Mouse (Mus musculus): ENCODE measurements around the gene Cmpk1.
A peak's percentile ranks its signal among the peaks of the same experiment; 100 is the strongest.
"Not testable (repeated sequence)": the region's sequence is repeated elsewhere in the genome, so short reads cannot be mapped to it uniquely, and the experiment has no call there.

The Cmpk1 gene

GRCm38 (mm10) chr4:114986591-114987432, at the start of gene Cmpk1:
Gene Cmpk1, minus strand, starts transcription at chr4:114987241.
- DNase-seq (ENCODE audit: low spot score in 2 of 2): peak; percentile 86 to 93

- no peak for DNase-seq (ENCODE audit: low spot score in 2 of 2)
These were observed 48.0 kb upstream of the Cmpk1 start for GRCm38 (mm10) chr4:115035043-115035442.

GRCm38 (mm10) chr4:115019997-115020396, 33.0 kb upstream of the Cmpk1 start:
- DNase-seq (ENCODE audit: low spot score in 2 of 2): no peak

- no peak for DNase-seq (ENCODE audit: low spot score in 2 of 2)
These were observed 27.2 kb upstream of the Cmpk1 start for GRCm38 (mm10) chr4:115014276-115014675.

GRCm38 (mm10) chr4:115000429-115000795, 13.4 kb upstream of the Cmpk1 start:
- no peak for DNase-seq (ENCODE audit: low spot score in 2 of 2)

- peak; percentile 97 for DNase-seq (ENCODE audit: low spot score in 2 of 2)
These were observed 12.9 kb upstream of the Cmpk1 start, which contains the start of gene Stil for GRCm38 (mm10) chr4:114999773-115000428. Gene Stil, plus strand, starts transcription at chr4:115000159.

- no peak for DNase-seq (ENCODE audit: low spot score in 2 of 2)
These were observed 12.4 kb upstream of the Cmpk1 start for GRCm38 (mm10) chr4:114999445-114999772.

GRCm38 (mm10) chr4:114997051-114997450, 10.0 kb upstream of the Cmpk1 start:
- peak; percentile 50 to 70 for DNase-seq (ENCODE audit: low spot score in 2 of 2)

GRCm38 (mm10) chr4:114994218-114994617, 7.2 kb upstream of the Cmpk1 start:
- DNase-seq (ENCODE audit: low spot score in 2 of 2): no peak

- DNase-seq (ENCODE audit: low spot score in 2 of 2): no peak
These were observed 840 bp downstream of the Cmpk1 start for GRCm38 (mm10) chr4:114986211-114986590.

GRCm38 (mm10) chr4:114983020-114983419, 4.0 kb downstream of the Cmpk1 start:
- DNase-seq (ENCODE audit: low spot score in 2 of 2): no peak

- DNase-seq (ENCODE audit: low spot score in 2 of 2): no peak
These were observed 4.4 kb downstream of the Cmpk1 start for GRCm38 (mm10) chr4:114982619-114983018.

- DNase-seq (ENCODE audit: low spot score in 2 of 2): no peak
These were observed 13.8 kb downstream of the Cmpk1 start for GRCm38 (mm10) chr4:114973229-114973740.

GRCm38 (mm10) chr4:114970736-114971135, 16.3 kb downstream of the Cmpk1 start:
- DNase-seq (ENCODE audit: low spot score in 2 of 2): no peak

- DNase-seq (ENCODE audit: low spot score in 2 of 2): not testable (repeated sequence)
These were observed 26.2 kb downstream of the Cmpk1 start for GRCm38 (mm10) chr4:114960881-114961280.

- DNase-seq (ENCODE audit: low spot score in 2 of 2): no peak
These were observed 27.5 kb downstream of the Cmpk1 start for GRCm38 (mm10) chr4:114959533-114959932.

- DNase-seq (ENCODE audit: low spot score in 2 of 2): no peak
These were observed 28.3 kb downstream of the Cmpk1 start for GRCm38 (mm10) chr4:114958786-114959185.

GRCm38 (mm10) chr4:114958231-114958630, 28.8 kb downstream of the Cmpk1 start:
- no peak for DNase-seq (ENCODE audit: low spot score in 2 of 2)

GRCm38 (mm10) chr4:114957403-114957802, 29.6 kb downstream of the Cmpk1 start:
- DNase-seq (ENCODE audit: low spot score in 2 of 2): no peak

- peak in 1 of 2 experiments; percentile 55 for DNase-seq (ENCODE audit: low spot score in 2 of 2)
These were observed 33.9 kb downstream of the Cmpk1 start for GRCm38 (mm10) chr4:114953172-114953571.

- no peak for DNase-seq (ENCODE audit: low spot score in 2 of 2)
These were observed 39.1 kb downstream of the Cmpk1 start for GRCm38 (mm10) chr4:114947852-114948481.

- peak; percentile 63 to 84 for DNase-seq (ENCODE audit: low spot score in 2 of 2)
These were observed 39.6 kb downstream of the Cmpk1 start for GRCm38 (mm10) chr4:114947395-114947794.
